Mouse (Mus musculus) embryonic fibroblast, embryonic 13.5 days (primary cell): ENCODE results near the gene Mapk7.

Source experiments
- CTCF ChIP-seq: IDR thresholded peaks from 2 replicates; pipeline ENCODE4 v1.5.1; 2011; ENCODE audit warnings: mild to moderate bottlenecking, control low read depth, low read length, moderate library complexity, borderline replicate concordance; ENCODE audit not compliant: insufficient read depth
- POLR2A ChIP-seq: IDR thresholded peaks from 2 replicates; pipeline ENCODE4 v1.6.1; 2011; ENCODE audit warnings: low read depth, mild to moderate bottlenecking, control low read depth, low read length, moderate library complexity

GRCm38 (mm10) chr11:61477566-61478508, 16.4 kb downstream of the Mapk7 start:
- no peak for TF ChIP-seq CTCF
- TF ChIP-seq POLR2A, result no peak
